Mouse (Mus musculus): ENCODE data around the gene Il18. TPM values are rescaled to one million over a fixed set of nuclear protein-coding genes. Genes with fewer than 3 reads are reported as not detected.

The Il18 gene
- total RNA-seq, 2 experiments from 2014 or later, result 4.3 to 5.5 TPM

GRCm38 (mm10) chr9:50553547-50553946 lies 1.1 kb upstream of the Il18 start:
- DNase-seq, result no peak

- peak in 1 of 2 experiments; percentile 34 for DNase-seq
These were observed 443 bp downstream of the Il18 start, which contains the start of gene Bco2 for GRCm38 (mm10) chr9:50555094-50555446. Bco2 (minus strand) TSS chr9:50555181.

- no peak for DNase-seq
These were observed 6.7 kb downstream of the Il18 start, which contains the start of gene Tex12 for GRCm38 (mm10) chr9:50561145-50561917. Tex12 (minus strand) TSS chr9:50561325.

GRCm38 (mm10) chr9:50561918-50562360 lies 7.3 kb downstream of the Il18 start:
- no peak for DNase-seq

- DNase-seq, result no peak
These were observed 10.5 kb downstream of the Il18 start for GRCm38 (mm10) chr9:50565173-50565572.

GRCm38 (mm10) chr9:50565940-50566339 lies 11.3 kb downstream of the Il18 start:
- DNase-seq, result no peak

GRCm38 (mm10) chr9:50567372-50567771 lies 12.7 kb downstream of the Il18 start:
- no peak for DNase-seq

GRCm38 (mm10) chr9:50567881-50568280 lies 13.3 kb downstream of the Il18 start:
- no peak for DNase-seq

- DNase-seq, result peak in 1 of 2 experiments; percentile 23
These were observed 15.2 kb downstream of the Il18 start for GRCm38 (mm10) chr9:50569599-50570525.

GRCm38 (mm10) chr9:50580370-50580769 lies 25.7 kb downstream of the Il18 start:
- no peak for DNase-seq

GRCm38 (mm10) chr9:50585145-50585818 lies 30.7 kb downstream of the Il18 start:
- DNase-seq, result no peak

GRCm38 (mm10) chr9:50586955-50587354 lies 32.3 kb downstream of the Il18 start:
- no peak for DNase-seq

GRCm38 (mm10) chr9:50590856-50591518 lies 36.4 kb downstream of the Il18 start:
- DNase-seq, result peak; percentile 28 to 51

- DNase-seq, result no peak
These were observed 38.3 kb downstream of the Il18 start for GRCm38 (mm10) chr9:50592955-50593354.

- DNase-seq, result peak; percentile 17 to 51
These were observed 38.9 kb downstream of the Il18 start for GRCm38 (mm10) chr9:50593544-50593943.

GRCm38 (mm10) chr9:50594794-50595417 lies 40.3 kb downstream of the Il18 start:
- DNase-seq, result no peak

- DNase-seq, result peak in 1 of 2 experiments; percentile 18
These were observed 42.3 kb downstream of the Il18 start for GRCm38 (mm10) chr9:50596973-50597372.

- DNase-seq, result peak in 1 of 2 experiments; percentile 12
These were observed 46.9 kb downstream of the Il18 start for GRCm38 (mm10) chr9:50601536-50601935.

- no peak for DNase-seq
These were observed 47.6 kb downstream of the Il18 start for GRCm38 (mm10) chr9:50602055-50602845.
